Mouse (Mus musculus): Measurements from ENCODE around the gene Dpp6.

- TF ChIP-seq CTCF (IDR thresholded peaks at IDR 0.05; ENCODE audit: control insufficient read depth, insufficient read depth, insufficient read length) (no peak), MAX (IDR thresholded peaks at IDR 0.05) (no peak), USF1 (IDR thresholded peaks at IDR 0.05; ENCODE audit: low read depth) (no peak), CEBPB (IDR thresholded peaks at IDR 0.05; ENCODE audit: low read depth) (no peak), FOSL1 (IDR thresholded peaks at IDR 0.05; ENCODE audit: insufficient read depth, low read length, poor library complexity, severe bottlenecking) (no peak)
These were observed 93.3 kb downstream of the Dpp6 start for GRCm38 (mm10) chr5:26910353-26910752.

All from C2C12 (cell line).